Mouse (Mus musculus): ENCODE results near the gene Zfp28. TPM values are rescaled to one million over a fixed set of nuclear protein-coding genes. Genes with fewer than 3 reads are reported as not detected.

Gene Zfp28
- 9.6 and 11.9 TPM in 2 replicates for polyA plus RNA-seq (2014; fragmentation: Nextera tagmentation; extraction: Ambion mirVana)

GRCm38 (mm10) chr7:6383044-6383455, at the start of gene Zfp28:
TSS of gene Zfp28 (plus strand) at chr7:6383295.
- WGBS: under 1% methylated on average over 28 of the region's 28 CpGs
- peak; percentile 98 for ATAC-seq (ENCODE audit: insufficient read depth)
- H3K4me3 ChIP-seq (ENCODE audit: low read depth, low read length): peak within 1 kb of the TSS; percentile 62

DNA sequence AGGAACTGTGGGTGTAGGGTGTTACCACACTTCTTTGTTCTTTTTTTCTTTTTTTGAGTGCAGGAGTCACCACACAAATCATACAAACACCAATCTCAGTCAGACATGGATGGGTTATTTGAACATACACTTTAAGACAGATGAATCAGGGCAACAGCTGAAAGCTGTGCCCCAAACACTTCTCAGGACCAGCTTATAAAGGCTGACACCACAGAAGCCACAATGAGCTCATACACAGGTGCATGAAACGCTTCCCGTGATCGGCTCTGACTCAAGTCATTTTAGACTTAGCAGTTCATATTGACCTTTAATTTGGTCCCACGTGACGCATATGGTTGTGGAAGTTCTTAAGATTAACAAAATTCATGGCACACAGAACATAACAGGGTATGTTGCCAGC, 43.2 kb upstream of the Zfp28 start:
- 75% methylated on average over 5 of the region's 5 CpGs for WGBS
- Histone ChIP-seq H3K27ac (ENCODE audit: low read depth) (no peak overlapping the region), H3K4me1 (ENCODE audit: insufficient read depth) (no peaks in the 10 kb centered on the region), H3K36me3 (ENCODE audit: insufficient read depth) (no peaks in the 10 kb centered on the region), H3K4me2 (no peak overlapping the region), H3K4me3 (ENCODE audit: low read depth, low read length) (no peak overlapping the region), H3K9ac (no peak overlapping the region), H3K9me3 (ENCODE audit: low read depth, low read length) (no peaks in the 10 kb centered on the region), H3K27me3 (ENCODE audit: insufficient read depth, low read length) (no peaks in the 10 kb centered on the region)
- no peak for ATAC-seq (ENCODE audit: insufficient read depth)
- no peak for TF ChIP-seq CTCF (IDR thresholded peaks at IDR 0.05; ENCODE audit: low read depth)
- no peak for DNase-seq

More at GRCm38 (mm10) chr7:6383044-6383455, at the start of gene Zfp28:
- no peaks in the 10 kb centered on the region for H3K36me3 ChIP-seq (ENCODE audit: insufficient read depth)
- DNase-seq: peak; percentile 98
- peak; percentile 51 for TF ChIP-seq CTCF (IDR thresholded peaks at IDR 0.05; ENCODE audit: low read depth)
- H3K4me2 ChIP-seq: peak within 1 kb of the TSS; percentile 84
- H3K27ac ChIP-seq (ENCODE audit: low read depth): no peak within 1 kb of the TSS; the same call in 1 of the 2 replicates
- peak within 1 kb of the TSS; percentile 64 for H3K9ac ChIP-seq
- no peaks in the 10 kb centered on the region for H3K27me3 ChIP-seq (ENCODE audit: insufficient read depth, low read length)
- no peaks in the 10 kb centered on the region for H3K9me3 ChIP-seq (ENCODE audit: low read depth, low read length)
- H3K4me1 ChIP-seq (ENCODE audit: insufficient read depth): 0 out of 2 replicates have a peak, but pooled peaks cover 7% of the 10 kb centered on the region

DNA sequence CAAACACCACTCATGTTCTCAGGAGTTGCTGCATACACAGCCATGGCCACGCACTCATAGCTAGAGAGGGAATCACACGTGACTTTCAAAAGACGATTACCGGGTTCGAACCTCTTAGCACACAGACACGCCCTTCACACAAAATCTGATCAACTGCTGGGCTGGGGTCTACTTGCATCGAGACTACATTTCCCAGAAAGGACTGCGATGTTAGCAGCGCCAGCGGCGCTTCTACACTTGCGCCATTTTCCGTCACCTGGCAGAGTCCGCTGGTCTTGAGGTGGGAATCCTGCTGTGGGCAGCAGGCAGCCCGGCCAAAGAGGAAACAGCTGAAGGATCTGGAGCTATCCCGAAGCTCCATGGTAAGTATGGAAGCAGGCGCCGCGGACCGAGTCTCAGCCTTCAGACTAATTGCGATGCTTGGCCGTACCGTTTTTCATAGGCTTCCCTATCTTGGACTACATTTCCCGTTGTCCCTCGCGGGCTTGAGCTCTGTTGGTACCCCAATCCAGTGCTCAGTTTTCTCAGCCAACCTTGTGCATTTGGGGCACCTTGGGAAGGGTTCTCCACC, 39.5 kb upstream of the Zfp28 start, which contains the start of gene Gm3854:
Gm3854 (plus strand) TSS at position 259 of the 571 bp plus-strand sequence.
- Histone ChIP-seq H3K4me3 (ENCODE audit: low read depth, low read length) (peak within 1 kb of the TSS; percentile 58), H3K4me1 (ENCODE audit: insufficient read depth) (no peaks in the 10 kb centered on the region), H3K9me3 (ENCODE audit: low read depth, low read length) (no peaks in the 10 kb centered on the region), H3K36me3 (ENCODE audit: insufficient read depth) (no peaks in the 10 kb centered on the region), H3K9ac (peak within 1 kb of the TSS; percentile 53), H3K4me2 (peak within 1 kb of the TSS; percentile 50), H3K27ac (ENCODE audit: low read depth) (no peak within 1 kb of the TSS), H3K27me3 (ENCODE audit: insufficient read depth, low read length) (no peaks in the 10 kb centered on the region)
- ATAC-seq (ENCODE audit: insufficient read depth) (peak; percentile 94), DNase-seq (peak; percentile 87)
- TF ChIP-seq CTCF (IDR thresholded peaks at IDR 0.05; ENCODE audit: low read depth): no peak
- under 1% methylated on average over 26 of the region's 26 CpGs for WGBS

GRCm38 (mm10) chr7:6344124-6344523, 39.0 kb upstream of the Zfp28 start:
- ATAC-seq (ENCODE audit: insufficient read depth) (peak; percentile 16; the same call in 1 of the 2 replicates), DNase-seq (no peak)
- no peaks in the 10 kb centered on the region for H3K27me3 ChIP-seq (ENCODE audit: insufficient read depth, low read length)
- no peak for TF ChIP-seq CTCF (IDR thresholded peaks at IDR 0.05; ENCODE audit: low read depth)
- peak overlapping the region; percentile 50 for H3K4me2 ChIP-seq
- no peaks in the 10 kb centered on the region for H3K36me3 ChIP-seq (ENCODE audit: insufficient read depth)
- no peaks in the 10 kb centered on the region for H3K9me3 ChIP-seq (ENCODE audit: low read depth, low read length)
- H3K4me1 ChIP-seq (ENCODE audit: insufficient read depth): no peaks in the 10 kb centered on the region
- peak overlapping the region; percentile 58 for H3K4me3 ChIP-seq (ENCODE audit: low read depth, low read length)
- H3K9ac ChIP-seq: peak overlapping the region; percentile 53; the same call in 1 of the 2 replicates
- no peak overlapping the region for H3K27ac ChIP-seq (ENCODE audit: low read depth)
- 32% methylated on average over 10 of the region's 10 CpGs for WGBS

DNA sequence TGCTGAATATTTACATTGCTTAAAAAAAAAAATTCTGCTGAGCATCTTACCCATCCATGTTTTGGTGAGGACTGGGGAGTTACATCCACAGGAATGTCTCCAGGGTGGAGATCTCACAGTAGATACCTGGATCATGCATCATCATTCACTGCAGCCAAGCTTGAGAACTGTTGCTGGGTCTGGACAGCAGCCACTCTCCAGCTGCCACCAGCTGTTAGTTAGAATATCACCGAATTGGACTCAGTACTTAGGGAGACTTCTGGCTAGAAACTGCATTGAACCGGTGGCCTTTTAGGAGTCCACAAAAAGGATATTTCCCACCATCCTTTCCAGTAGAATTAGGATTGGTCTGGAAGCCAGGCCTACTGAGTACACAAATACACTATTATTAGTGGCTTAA, 25.0 kb upstream of the Zfp28 start:
- Histone ChIP-seq H3K36me3 (ENCODE audit: insufficient read depth) (peaks cover 9% of the 10 kb centered on the region; the same call in 1 of the 2 replicates), H3K27ac (ENCODE audit: low read depth) (no peak overlapping the region), H3K27me3 (ENCODE audit: insufficient read depth, low read length) (no peaks in the 10 kb centered on the region), H3K9me3 (ENCODE audit: low read depth, low read length) (no peaks in the 10 kb centered on the region), H3K4me3 (ENCODE audit: low read depth, low read length) (no peak overlapping the region), H3K4me2 (no peak overlapping the region), H3K4me1 (ENCODE audit: insufficient read depth) (no peaks in the 10 kb centered on the region), H3K9ac (no peak overlapping the region)
- ATAC-seq (ENCODE audit: insufficient read depth) (no peak), DNase-seq (no peak)
- TF ChIP-seq CTCF (IDR thresholded peaks at IDR 0.05; ENCODE audit: low read depth): no peak
- WGBS: 48% methylated on average over 2 of the region's 2 CpGs

DNA sequence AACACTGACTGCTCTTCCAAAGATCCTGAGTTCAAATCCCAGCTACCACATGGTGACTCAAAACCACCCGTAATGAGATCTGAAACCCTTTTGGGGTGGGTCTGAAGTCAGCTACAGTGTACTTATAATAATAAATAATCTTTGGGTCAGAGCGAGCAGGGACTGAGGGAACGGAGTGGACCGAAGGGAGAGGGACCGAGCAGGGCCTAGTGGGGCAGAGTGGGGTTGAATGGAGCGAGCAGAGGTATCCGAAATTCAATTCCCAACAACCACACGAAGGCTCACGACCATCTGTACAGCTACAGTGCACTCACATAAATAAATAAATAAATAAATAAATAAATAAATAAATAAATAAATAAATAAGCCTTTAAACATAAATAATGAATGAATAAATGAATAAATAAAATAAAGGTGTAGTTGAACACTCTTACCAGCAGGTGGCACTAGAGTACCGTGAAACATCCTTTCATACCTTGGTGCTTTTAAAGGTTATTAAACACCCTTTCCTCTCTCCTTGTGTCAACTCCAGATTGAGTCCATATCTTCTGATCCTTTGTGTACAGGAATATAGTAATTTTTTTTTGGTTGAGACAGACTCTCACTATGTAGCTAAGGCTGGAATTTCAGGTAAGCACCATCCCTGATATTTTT, 24.0 kb upstream of the Zfp28 start:
- Histone ChIP-seq H3K9ac (no peak overlapping the region), H3K9me3 (ENCODE audit: low read depth, low read length) (no peaks in the 10 kb centered on the region), H3K27ac (ENCODE audit: low read depth) (no peak overlapping the region), H3K4me3 (ENCODE audit: low read depth, low read length) (no peak overlapping the region), H3K4me2 (no peak overlapping the region), H3K27me3 (ENCODE audit: insufficient read depth, low read length) (no peaks in the 10 kb centered on the region), H3K36me3 (ENCODE audit: insufficient read depth) (peaks cover 3% of the 10 kb centered on the region; the same call in 1 of the 2 replicates), H3K4me1 (ENCODE audit: insufficient read depth) (0 out of 2 replicates have a peak, but pooled peaks cover 4% of the 10 kb centered on the region)
- DNase-seq (peak; percentile 89), ATAC-seq (ENCODE audit: insufficient read depth) (no peak)
- peak; percentile 72 for TF ChIP-seq CTCF (IDR thresholded peaks at IDR 0.05; ENCODE audit: low read depth)
- 50% methylated on average over 10 of the region's 10 CpGs for WGBS

DNA sequence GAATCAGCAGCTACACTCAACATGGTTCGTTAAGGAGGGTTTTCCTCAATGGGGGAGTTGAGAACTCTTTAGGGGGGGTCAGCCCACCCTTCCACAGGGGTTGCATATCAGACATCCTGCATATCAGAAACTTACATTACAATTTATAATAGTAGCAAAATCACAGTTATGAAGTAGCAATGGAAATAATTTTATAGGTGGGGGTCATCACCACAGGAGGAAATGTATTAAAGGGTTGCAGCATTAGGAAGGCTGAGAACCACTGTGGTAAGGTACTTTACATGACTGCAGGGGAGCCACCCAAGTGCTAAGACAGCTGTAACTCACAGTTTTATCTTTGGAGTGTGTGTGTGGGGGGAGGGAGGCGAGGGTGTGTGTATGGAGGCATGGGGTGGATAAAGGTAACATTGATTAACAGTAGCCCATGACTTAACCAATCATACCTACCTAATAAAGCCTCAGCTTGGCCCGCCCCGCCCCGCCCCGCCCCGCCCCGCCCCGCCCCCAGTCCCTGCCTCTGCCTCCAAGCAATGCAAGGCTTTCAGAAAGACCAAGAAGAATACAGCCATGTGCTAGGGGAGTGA, 22.5 kb upstream of the Zfp28 start:
- Histone ChIP-seq H3K9me3 (ENCODE audit: low read depth, low read length) (no peaks in the 10 kb centered on the region), H3K4me3 (ENCODE audit: low read depth, low read length) (no peak overlapping the region), H3K4me2 (no peak overlapping the region), H3K4me1 (ENCODE audit: insufficient read depth) (0 out of 2 replicates have a peak, but pooled peaks cover 5% of the 10 kb centered on the region), H3K27me3 (ENCODE audit: insufficient read depth, low read length) (no peaks in the 10 kb centered on the region), H3K27ac (ENCODE audit: low read depth) (no peak overlapping the region), H3K9ac (no peak overlapping the region), H3K36me3 (ENCODE audit: insufficient read depth) (no peaks in the 10 kb centered on the region)
- no peak for DNase-seq
- ATAC-seq (ENCODE audit: insufficient read depth): no peak
- WGBS: 23% methylated on average over 9 of the region's 9 CpGs
- no peak for TF ChIP-seq CTCF (IDR thresholded peaks at IDR 0.05; ENCODE audit: low read depth)

Measured in lung, embryonic 14.5 days (tissue).